Mouse (Mus musculus) telencephalon, adult 2 months (tissue): ENCODE results near the gene Pomt1.

ENCODE experiments used
- DNase-seq: peaks from one replicate; pipeline ENCODE4 v3.0.0-alpha.2; 2011; ENCODE audit warnings: low read depth, low spot score

Gene Pomt1

DNA sequence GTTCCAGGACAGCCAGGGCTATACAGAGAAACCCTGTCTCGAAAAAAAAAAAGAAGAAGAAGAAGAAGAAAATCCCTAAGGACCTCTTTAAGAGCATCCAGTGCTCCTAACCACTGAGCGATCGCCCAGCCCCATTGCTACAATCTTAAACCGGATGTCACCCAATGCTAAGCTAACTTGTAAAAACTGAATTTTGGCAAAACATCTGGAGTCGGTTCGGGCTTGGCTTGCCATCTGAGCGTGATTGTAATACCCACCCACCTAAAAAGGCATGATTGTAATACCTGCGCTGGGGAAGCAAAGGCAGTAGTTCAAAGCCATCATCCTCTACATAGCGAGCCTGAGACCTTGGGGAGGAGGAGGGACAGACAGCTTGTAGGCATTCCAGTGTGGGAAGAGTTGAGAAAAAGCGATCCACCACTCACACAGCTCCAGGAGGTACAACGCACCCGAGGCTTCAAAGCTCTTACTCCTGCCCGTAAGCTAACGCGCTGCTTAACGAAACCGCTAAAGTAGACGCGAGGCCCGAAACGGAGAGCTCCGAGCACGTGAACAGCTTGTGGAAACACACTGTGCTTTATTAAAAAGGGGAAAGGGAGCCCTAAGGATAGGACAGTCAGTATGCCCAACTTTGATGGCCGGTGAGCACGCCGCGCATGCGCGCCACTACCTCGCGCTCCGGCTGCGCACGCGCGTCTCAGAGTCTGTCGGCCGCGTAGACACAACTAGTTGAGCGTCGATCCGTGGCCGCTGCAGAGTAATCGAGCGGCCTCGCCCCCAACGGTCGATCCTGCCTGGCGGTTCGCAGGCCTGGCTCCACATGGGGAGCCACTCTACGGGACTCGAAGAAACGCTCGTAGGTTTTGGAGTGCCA lies at the start of gene Pomt1:
TSS of gene Pomt1 (plus strand) at position 705 of the 874 bp plus-strand sequence.
- peak; percentile 89 for DNase-seq

DNA sequence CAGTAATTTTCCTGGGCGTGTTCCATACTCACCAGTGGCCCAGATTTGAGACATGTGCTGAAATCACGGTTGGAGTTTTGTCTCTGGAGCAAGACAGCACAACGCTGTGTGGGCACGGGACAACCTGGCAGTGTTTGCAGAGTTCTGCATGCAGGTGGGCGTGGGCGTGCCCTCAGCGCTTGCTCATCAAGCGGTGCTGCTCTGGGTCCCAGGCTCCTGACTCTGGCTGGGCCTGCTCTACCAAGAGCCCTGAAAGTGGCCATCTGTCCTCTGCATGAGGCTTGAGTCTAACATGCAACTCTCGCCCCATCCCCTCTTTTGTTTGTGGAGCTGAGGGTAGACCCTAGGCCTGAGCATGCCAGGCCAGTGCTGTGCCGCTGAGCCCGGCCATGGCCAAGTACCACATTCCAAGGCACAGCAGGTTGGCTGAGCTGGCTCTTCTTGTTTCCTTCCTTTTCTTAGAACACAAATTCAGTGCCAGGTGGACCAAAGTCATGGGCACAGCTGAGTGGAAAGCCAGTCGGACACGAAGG lies 49.3 kb upstream of the Pomt1 start:
- DNase-seq: peak; percentile 75

DNA sequence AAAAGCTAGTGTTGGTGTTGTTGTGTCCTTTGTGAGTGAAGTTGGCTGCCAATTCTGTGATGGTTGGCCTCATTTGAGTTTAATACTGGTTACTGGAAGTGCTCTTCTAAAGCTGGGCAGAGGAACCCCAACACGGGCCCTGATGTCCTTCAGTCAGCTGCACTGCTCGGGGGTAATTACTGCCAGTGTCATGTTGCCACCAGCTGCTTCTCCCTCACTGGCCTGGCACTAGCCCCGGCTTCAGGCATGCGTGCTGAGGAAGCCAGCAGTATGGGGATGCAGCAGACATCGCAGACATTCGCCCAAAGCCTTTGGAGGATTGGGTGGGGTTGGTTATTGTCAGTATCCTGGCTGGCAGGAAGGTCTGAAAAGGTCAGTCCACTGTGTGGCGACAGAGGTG lies 48.7 kb upstream of the Pomt1 start:
- DNase-seq: no peak

DNA sequence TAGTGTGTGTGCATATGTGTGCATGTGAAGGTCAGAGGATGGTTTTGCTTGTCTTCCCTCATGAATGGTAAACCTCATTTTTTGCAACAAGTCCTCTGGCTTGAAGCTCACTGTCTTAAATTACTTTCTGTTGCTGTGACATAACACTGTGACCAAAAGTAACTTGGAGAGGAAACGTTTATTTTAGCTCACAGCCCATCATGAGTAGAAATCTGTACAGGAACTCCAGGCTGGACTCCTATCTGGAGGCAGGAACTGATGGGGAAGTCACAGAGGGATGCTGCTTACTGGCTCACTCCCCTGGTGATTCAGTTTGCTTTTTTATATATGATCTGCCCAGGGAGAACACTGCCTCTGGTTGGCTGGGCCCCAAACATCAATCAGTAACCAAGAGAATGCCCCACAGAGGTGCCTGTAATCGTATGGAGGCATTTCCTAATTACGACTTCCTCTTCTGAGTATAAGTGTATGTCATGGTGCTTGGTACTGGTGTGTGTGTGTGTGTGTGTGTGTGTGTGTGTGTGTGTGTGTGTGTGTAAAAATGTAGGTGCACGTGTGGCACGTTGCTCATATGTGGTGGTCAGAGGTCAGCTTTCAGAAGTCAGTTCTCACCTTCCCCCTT lies 47.2 kb upstream of the Pomt1 start:
- no peak for DNase-seq

DNA sequence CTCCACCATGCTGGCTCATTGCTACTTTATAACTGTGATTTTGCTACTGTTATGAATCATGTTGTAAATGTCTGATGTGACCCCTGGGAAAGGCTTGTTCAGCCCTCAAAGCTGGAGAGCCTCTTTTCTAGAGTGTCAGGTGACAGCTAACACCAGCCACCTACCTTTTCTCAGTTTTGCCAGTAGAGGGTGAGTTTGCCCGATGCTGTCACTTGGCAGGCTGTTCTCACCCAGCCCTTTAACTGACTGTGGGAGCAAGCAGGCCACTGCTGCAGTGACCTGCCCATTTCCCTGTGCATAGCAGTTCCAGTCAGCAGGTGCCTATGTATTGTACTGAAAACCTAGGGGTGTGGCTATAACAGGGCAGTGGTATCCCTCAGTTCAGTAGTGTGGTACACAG lies 45.8 kb upstream of the Pomt1 start:
- no peak for DNase-seq

DNA sequence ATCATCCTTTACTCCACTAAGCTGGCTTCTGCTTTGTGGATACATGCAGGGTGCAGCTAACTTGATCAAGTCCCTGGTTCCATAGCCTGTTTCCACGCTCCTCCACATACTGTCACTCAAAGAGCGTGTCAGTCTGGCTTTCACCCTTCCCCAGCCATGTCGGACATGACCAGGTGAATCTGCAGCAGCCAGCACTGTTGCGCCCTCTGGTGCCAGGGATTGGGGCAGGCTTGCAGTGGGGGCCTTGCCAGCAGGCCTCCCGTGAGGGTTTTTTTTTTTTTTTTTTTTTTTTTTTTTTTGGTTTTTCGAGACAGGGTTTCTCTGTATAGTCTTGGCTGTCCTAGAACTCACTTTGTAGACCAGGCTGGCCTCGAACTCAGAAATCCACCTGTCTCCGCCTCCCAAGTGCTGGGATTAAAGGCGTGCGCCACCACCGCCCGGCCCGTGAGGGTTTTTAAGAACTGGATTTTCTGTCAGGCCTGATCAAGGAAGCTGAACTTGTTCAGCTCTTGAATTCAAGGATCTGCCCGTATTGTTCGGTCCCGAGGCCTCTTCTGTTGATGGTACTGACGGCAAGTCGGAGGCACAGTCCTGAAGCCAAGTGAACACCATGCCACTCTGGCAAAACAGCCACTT lies 44.4 kb upstream of the Pomt1 start:
- DNase-seq: no peak

DNA sequence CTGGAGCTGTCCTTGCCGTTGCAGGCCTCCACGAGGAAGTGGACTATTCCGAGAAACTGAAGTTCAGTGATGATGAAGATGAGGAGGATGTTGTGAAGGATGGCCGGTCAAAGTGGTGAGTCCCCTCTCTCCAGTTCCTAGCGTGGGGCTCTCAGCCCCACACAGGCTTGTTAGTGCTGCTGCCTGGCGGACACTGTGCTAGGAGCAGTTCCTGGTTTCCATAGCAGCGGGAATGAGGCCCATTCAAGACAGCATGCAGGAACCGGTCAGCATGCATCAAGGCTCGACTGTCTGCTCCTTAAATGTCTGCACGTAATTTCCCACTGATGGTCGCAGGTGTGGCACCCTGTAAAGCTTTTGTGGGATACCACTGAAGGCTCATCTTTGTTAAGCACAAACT lies 37.4 kb upstream of the Pomt1 start:
- no peak for DNase-seq

DNA sequence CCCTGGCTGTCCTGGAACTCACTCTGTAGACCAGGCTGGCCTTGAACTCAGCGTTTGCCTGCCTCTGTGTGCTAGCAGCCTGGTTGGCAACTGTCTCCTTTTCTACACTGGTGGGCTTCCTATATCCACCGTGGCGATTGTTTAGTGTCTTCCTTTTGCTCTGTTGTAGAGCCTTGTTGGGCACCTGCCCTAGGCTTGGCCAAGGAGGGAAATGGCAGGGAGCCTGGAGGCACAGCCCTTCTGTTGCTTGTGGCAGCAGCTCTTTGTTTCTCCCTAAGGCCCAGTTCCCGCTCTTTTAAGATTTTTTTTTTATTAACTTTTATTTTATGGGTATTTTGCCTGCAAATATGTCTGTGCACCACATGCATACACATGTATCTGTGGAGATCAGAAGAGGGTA lies 36.4 kb upstream of the Pomt1 start:
- DNase-seq: no peak

DNA sequence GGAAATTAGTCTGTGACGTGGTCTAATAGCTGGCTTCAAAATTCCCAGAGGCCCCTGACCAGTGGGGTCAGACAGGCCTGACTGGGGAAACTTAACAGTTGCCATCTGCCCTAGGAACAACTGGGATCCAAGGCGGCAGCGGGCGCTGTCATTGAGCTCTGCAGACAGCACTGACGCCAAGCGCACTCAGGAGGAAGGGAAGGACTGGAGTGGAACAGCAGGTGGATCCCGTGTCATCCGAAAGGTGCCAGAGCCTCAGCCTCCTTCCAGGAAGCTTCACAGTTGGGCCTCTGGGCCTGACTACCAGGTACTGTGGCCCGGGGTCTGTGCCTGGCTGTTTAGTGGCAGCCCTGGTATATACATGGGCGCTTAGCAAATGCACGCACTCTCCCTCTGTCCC lies 35.7 kb upstream of the Pomt1 start:
- DNase-seq: no peak

DNA sequence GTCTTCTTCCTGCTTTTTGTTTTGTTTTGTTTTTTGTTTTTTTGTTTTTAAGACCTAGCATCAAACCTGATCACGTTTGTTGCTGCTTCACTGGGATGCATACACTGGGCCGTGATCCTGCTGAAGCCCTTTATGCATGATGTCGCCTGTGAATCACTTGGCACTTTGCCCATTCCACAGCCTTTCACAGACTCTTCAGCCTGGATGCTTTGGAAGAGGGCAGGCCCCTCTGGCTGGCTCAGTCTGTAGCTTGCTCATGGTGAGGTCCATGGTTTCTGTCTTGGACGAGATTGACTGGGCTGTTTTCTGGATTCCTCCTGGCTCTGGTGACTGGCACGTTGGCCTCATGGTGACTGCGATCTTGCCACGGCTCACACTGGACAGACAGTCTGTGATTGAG lies 34.9 kb upstream of the Pomt1 start:
- peak; percentile 15 for DNase-seq

DNA sequence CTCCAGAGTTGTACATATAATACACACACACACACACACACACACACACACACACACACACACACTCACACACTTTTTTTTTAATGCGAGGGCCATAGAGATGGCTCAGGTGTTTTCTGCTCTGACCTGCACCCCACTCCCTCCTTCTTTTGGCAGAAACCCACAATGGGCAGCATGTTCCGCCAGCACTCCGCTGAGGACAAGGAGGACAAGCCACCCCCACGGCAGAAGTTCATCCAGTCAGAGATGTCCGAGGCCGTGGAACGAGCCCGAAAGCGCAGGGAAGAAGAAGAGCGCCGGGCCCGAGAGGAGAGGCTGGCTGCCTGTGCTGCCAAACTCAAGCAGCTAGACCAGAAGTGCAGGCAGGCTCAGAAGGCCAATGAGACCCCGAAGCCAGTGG lies 32.5 kb upstream of the Pomt1 start:
- no peak for DNase-seq

DNA sequence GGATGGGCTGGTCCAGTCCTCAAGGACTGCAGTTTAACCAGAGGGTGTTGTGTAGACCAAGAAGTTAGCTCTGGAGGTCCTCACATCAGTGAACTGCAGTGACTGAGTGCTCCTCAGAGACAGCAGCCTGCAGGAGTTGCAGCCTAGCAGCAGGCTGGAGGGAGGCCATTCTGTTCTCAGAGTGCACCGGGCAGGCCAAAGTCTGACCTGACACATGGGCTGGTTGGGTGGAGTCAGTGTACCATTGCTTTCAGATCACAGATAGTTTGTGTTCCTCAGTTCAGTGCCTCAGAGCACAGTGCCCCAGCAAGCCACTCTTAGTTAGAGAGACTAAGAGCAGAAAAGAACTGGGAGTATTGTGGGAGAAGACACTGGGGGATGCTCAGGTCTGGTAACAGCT lies 28.7 kb upstream of the Pomt1 start:
- no peak for DNase-seq

DNA sequence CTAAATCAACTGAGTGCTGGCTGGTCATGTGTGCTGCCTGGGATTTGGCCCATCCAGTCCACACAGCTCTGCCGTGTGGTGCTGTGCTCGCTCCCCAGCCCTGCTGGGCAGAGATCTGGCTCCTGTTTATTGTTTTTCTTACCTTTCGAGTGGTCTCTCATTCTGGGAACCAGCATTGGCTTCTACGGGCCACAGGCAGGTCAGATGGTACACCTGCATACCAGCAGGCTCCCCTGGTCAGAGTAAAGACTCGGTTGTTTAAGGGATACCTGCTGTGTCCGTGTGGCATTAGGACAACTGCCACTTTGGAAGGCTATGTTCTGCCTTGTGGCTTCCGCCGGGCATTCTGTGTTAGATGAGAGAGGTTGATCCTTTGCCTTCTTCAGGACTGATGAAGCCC lies 24.7 kb upstream of the Pomt1 start:
- no peak for DNase-seq

DNA sequence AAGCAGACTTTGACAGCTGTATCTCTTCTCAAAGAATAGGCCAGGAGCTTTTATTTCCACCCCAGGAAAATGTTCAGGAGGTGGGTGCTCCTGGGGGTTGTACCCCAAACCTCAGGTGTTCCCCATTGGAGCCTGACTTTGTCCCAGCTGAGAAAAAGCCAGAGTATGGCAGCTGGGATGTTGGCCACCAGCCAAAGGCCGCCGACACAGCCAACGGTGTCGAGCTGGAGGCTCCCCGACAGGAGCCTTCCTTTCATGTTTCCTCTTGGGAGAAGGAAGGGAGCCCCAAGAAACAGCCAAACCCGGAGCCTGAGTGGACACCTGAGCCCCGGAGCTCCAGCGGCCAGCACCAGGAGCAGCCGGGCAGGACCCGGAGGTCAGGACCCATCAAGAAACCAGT lies 23.4 kb upstream of the Pomt1 start:
- no peak for DNase-seq

DNA sequence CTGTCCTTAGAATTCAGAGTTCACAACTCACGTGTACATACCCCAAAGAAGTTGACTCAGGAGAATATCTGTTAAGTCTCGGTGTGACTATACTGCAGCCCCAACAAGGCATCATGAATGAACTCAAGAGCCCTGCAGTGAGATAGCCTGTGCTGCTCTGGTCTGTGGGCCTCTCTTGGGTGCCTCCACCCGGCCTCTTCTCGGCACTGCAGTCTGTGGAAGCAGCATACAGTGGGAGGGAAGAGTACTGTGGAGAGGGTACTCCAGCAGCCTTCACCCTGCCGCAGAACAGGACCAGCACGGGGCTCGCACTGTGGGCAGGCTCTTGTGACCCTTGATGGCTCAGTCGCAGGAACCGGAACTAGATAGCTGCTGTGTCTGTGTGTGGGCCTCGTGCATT lies 20.8 kb upstream of the Pomt1 start:
- no peak for DNase-seq

DNA sequence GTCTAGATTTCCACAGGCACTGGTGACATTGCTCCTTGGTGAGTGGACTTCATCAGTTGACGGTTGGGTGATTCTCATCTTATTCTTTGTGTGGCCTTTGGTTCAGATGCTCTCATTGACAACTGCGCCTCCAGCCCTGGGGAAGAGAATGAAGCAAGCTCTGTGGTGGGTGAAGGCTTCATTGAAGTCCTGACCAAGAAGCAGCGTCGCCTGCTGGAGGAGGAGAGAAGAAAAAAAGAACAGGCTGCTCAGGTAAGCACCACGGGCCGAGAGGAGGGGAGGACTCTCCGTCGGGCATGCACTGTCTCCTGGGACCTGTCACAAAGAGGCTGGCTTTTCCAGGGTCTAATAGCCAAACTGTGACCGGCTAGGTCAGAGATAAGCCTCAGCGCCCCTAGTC lies 19.9 kb upstream of the Pomt1 start:
- no peak for DNase-seq

DNA sequence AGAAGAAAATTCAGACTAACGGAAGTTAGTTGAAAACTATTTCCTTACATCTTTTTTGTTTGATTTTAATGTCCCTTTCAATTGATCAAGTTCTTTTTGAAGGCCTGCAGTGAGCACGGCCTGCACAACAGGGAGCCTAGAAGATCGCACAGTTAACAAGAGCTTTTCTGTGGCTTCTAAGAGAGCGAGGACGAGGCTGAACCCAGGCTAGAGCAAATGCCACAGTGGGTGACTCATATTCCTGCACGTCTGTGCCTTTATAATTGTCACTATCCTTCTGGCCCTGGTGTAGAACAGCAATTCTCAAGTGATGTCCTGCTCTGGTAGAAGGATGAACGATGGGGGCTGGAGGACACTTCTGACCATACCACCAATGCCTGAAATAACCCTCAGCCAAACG lies 18.7 kb upstream of the Pomt1 start:
- no peak for DNase-seq

DNA sequence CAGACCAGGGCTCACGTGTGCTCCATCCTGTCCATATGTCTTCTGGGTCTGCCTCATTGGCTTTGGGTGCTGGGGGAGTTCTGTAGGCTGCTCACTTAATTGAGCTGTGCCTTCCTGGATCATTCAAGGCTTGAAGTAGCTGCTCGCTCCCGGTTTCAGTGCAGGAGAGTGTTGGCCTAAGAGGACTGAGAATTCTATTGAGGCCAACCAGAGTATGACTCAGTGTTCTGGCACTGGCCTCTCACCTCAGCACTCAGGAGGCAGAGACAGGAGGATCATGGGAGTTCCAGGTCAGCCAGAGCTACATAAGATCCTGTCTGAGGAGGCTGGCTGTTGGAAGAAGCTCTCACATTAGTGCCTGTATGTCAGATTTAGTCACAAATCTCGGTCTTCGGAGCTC lies 18.3 kb upstream of the Pomt1 start:
- DNase-seq: no peak

DNA sequence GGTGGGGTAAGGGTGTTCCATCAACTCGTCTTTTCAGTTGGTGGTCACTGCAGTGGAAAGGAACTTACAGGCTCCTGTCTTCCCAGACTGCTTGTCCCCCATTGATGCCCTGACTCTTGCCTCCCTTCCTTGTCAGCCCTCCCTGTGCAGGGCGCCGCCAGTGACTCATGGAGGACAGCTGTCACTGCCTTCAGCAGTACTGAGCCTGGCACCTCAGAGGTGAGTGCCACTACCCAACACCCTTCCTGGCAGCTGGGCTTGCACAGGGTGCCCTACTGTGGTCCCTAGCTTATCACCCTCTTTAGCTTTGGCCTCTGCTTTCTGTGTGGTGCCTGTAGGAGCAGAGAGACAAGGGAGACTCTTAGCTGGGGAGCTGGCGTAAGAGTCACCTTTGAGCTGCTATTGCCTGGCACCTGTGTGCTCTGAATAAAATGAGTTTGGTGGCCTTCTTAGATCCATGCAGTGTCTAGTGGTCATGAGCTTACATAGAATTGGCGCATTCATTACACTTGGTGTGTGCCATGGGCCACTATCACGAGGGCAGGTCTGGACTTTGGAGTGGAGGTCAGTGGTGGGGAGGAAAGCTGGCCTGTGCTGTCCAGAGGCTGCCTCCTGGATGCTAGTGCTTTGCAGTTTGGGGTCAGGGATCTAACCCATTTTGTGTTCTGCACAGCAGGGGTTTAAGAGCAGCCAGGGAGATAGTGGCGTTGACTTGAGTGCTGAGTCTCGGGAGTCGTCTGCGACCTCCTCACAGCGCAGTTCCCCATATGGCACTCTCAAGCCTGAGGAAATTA lies 17.7 kb upstream of the Pomt1 start:
- no peak for DNase-seq

DNA sequence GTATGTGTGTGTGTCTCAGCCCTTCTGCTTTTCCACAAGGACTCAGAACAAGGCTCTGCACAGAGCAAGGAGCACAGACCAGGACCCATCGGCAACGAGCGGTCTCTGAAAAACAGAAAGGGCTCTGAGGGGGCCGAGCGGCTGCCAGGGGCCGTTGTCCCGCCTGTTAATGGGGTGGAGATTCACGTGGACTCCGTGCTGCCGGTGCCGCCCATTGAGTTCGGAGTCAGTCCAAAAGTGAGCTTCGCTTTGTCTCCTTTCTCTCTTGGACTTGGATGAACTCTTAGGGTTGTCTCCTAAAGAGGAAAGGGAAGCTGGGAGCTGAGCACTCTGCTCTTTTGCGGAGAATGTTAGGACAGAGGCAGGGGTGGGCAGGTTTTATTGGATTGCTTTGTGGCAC lies 16.9 kb upstream of the Pomt1 start:
- no peak for DNase-seq

DNA sequence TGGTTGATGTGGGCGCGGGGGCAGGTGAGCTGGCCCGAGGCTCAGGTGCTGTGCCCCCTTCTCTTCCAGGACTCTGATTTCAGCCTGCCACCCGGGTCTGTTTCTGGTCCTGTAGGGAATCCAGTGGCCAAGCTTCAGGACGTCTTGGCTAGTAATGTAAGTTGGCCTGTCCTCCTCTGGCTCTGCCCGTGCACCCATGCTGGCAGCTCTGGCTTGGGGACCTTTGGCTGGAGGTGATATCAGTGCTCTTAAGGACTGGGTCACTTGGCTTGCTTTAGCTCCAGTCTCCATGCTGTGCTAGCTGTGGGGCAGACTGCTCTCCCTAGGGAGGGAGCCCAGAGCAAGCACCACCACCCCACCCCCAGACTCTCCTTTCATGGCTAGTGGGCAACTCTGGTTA lies 16.4 kb upstream of the Pomt1 start:
- DNase-seq: no peak

DNA sequence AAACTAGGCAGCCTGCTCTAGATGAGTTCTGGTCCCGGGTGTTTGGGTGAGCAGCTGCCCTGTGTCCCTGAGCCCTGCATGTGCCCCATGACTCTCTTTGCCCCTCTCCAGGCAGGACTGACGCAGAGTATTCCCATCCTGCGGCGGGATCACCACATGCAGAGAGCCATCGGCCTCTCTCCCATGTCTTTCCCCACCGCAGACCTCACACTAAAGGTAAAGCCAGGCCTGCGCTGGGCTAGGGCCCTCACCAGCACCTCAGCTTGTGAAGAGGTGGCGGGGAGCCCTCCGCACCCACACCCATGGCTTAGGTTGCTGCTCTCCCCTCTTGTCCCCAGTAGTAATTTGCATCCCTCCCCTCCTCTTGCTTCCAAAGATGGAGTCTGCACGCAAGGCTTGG lies 15.4 kb upstream of the Pomt1 start:
- no peak for DNase-seq
